Mouse (Mus musculus) testis, adult 2 months (tissue): Measurements from ENCODE around the gene Osgin1. TPM values are rescaled to one million over a fixed set of nuclear protein-coding genes. Genes with fewer than 3 reads are reported as not detected.

ENCODE experiments used
- H3K27ac ChIP-seq: fragments of 200-500 bp; 2 replicates; pipeline ENCODE4 v1.5.1; 2012; ENCODE audit warnings: low read depth, low read length; ENCODE audit not compliant: control insufficient read depth, insufficient read depth
- H3K27me3 ChIP-seq: fragments of 200-500 bp; 2 replicates; pipeline ENCODE4 v1.6.1; 2012; ENCODE audit warnings: mild to moderate bottlenecking, low read length, moderate library complexity; ENCODE audit not compliant: control insufficient read depth, insufficient read depth
- H3K36me3 ChIP-seq: fragments of 200-500 bp; 2 replicates; pipeline ENCODE4 v1.6.1; 2012; ENCODE audit warnings: mild to moderate bottlenecking, low read length; ENCODE audit not compliant: control insufficient read depth, insufficient read depth
- H3K4me1 ChIP-seq: fragments of 200-500 bp; 2 replicates; pipeline ENCODE4 v1.6.1; 2012; ENCODE audit warnings: low read length; ENCODE audit not compliant: control insufficient read depth, insufficient read depth
- H3K4me3 ChIP-seq: fragments of 200-500 bp; 2 replicates; pipeline ENCODE4 v1.5.1; 2012; ENCODE audit warnings: low read depth, mild to moderate bottlenecking, low read length, moderate library complexity, mixed read lengths; ENCODE audit not compliant: control insufficient read depth
- CTCF ChIP-seq: fragments of 200-500 bp; IDR thresholded peaks from 2 replicates; pipeline ENCODE4 v1.5.1; 2012; ENCODE audit warnings: low read depth, mild to moderate bottlenecking, inconsistent platforms, low read length, moderate library complexity; ENCODE audit not compliant: control insufficient read depth, insufficient read depth, insufficient replicate concordance
- POLR2A ChIP-seq: fragments of 200-500 bp; IDR thresholded peaks from 2 replicates; pipeline ENCODE4 v1.6.1; 2012; ENCODE audit warnings: low read depth, mild to moderate bottlenecking, inconsistent platforms, low read length, moderate library complexity; ENCODE audit not compliant: control insufficient read depth
- polyA plus RNA-seq: library from polyadenylated mRNA; depleted of rRNA; stranded (reverse); fragments of >200 nt; gene quantifications from 2 replicates; pipeline ENCODE4 v1.2.3, GENCODE M21; 2012

Gene Osgin1
- polyA plus RNA-seq, 1 experiment: 440 TPM

- no peak for TF ChIP-seq CTCF
- no peak for TF ChIP-seq POLR2A
- peaks cover 5% of the 10 kb centered on the region; the same call in 1 of the 2 replicates for H3K4me1 ChIP-seq
- H3K4me3 ChIP-seq: no peak overlapping the region
- H3K36me3 ChIP-seq: no peaks in the 10 kb centered on the region
- no peak overlapping the region for H3K27ac ChIP-seq
- no peaks in the 10 kb centered on the region for H3K27me3 ChIP-seq
Observed at GRCm38 (mm10) chr8:119430250-119430649, 3.7 kb upstream of the Osgin1 start.

DNA sequence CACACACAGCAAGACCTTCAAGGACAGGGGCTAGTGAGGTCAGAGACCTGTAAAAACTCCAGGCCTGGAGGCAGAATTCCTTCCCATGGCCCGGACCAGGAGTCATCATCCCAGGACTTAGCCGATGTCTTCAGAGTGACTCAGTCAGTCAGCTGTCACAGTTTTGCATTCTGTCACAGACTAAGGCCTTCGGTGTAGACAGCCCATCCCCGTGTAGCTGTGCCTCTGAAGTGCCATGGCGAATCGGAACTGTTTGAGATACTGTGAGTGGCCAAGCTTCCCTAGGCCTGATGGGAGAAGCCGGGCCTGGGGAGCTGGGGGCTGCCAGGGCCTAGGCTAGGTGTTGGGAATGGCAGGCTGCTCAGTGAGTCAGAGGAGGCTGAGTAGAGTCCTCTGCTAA is 3.2 kb upstream of the Osgin1 start:
- Histone ChIP-seq H3K27me3 (no peaks in the 10 kb centered on the region), H3K36me3 (no peaks in the 10 kb centered on the region), H3K4me3 (no peak overlapping the region), H3K4me1 (peaks cover 2% of the 10 kb centered on the region; the same call in 1 of the 2 replicates), H3K27ac (no peak overlapping the region)
- no peak for TF ChIP-seq POLR2A
- no peak for TF ChIP-seq CTCF

DNA sequence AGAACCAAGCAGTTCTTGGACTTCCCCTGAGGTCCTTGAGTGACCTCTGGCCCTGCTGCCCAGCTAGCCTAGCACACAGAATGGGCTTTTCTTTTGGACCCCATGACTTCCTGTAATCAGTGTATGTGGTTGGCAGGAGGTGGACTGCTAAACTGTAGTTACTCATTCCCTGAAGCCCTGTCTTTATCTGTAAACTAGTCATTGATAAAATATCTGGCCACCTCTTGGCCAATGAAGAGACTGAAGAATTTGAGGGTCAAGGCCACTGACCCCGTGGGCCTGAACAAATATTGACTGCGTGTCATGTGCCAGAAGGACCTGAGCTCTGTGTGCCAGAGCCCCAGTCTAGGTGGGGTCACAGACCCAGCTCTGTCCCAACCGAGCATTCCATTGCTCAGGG is 1.6 kb upstream of the Osgin1 start:
- Histone ChIP-seq H3K4me3 (no peak overlapping the region), H3K4me1 (peaks cover 3% of the 10 kb centered on the region; the same call in 1 of the 2 replicates), H3K27ac (no peak overlapping the region), H3K36me3 (no peaks in the 10 kb centered on the region), H3K27me3 (no peaks in the 10 kb centered on the region)
- TF ChIP-seq POLR2A (no peak), CTCF (no peak)

DNA sequence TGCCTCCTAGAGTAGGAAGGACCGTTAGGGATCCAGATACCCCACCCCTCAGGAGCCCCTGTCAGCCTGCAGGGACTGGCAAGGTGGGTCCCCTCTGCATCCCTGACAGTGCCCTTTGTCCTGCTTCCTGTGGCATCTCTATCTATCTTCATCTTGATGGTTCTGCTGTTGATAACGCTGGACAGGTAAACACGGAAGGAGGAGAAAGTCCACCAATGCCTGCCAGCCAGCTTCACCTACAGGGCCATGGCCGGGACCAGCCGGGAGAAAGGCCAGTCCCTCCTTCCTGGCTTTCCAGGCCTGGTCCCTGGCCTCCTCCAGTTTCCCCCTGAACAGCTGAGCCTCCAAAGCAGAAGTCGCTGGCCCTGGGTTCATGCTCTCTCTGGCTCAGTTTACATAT is 645 bp downstream of the Osgin1 start:
- no peaks in the 10 kb centered on the region for H3K36me3 ChIP-seq
- TF ChIP-seq POLR2A (no peak), CTCF (no peak)
- H3K4me3 ChIP-seq: no peak overlapping the region
- no peak overlapping the region for H3K27ac ChIP-seq
- H3K4me1 ChIP-seq: peaks cover 3% of the 10 kb centered on the region
- no peaks in the 10 kb centered on the region for H3K27me3 ChIP-seq

GRCm38 (mm10) chr8:119435527-119435926 is 1.6 kb downstream of the Osgin1 start:
- Histone ChIP-seq H3K27me3 (no peaks in the 10 kb centered on the region), H3K4me3 (no peak overlapping the region), H3K4me1 (peaks cover 3% of the 10 kb centered on the region), H3K36me3 (no peaks in the 10 kb centered on the region), H3K27ac (no peak overlapping the region)
- no peak for TF ChIP-seq POLR2A
- TF ChIP-seq CTCF: no peak

GRCm38 (mm10) chr8:119436331-119436730 is 2.4 kb downstream of the Osgin1 start:
- peaks cover 7% of the 10 kb centered on the region for H3K4me1 ChIP-seq
- no peaks in the 10 kb centered on the region for H3K27me3 ChIP-seq
- H3K36me3 ChIP-seq: no peaks in the 10 kb centered on the region
- TF ChIP-seq POLR2A (no peak), CTCF (no peak)
- peak overlapping the region; percentile 45 for H3K27ac ChIP-seq
- no peak overlapping the region for H3K4me3 ChIP-seq

GRCm38 (mm10) chr8:119436933-119437332 is 3.0 kb downstream of the Osgin1 start:
- peak overlapping the region; percentile 45 for H3K27ac ChIP-seq
- no peaks in the 10 kb centered on the region for H3K36me3 ChIP-seq
- no peaks in the 10 kb centered on the region for H3K27me3 ChIP-seq
- H3K4me1 ChIP-seq: peaks cover 8% of the 10 kb centered on the region
- peak; percentile 82 for TF ChIP-seq POLR2A
- TF ChIP-seq CTCF: no peak
- peak overlapping the region; percentile 66 for H3K4me3 ChIP-seq

- TF ChIP-seq POLR2A: no peak
- TF ChIP-seq CTCF: no peak
- Histone ChIP-seq H3K27ac (peak overlapping the region; percentile 44), H3K36me3 (no peaks in the 10 kb centered on the region), H3K4me3 (peak overlapping the region; percentile 66), H3K4me1 (peaks cover 8% of the 10 kb centered on the region), H3K27me3 (no peaks in the 10 kb centered on the region)
Observed at GRCm38 (mm10) chr8:119437506-119437905, 3.6 kb downstream of the Osgin1 start.

DNA sequence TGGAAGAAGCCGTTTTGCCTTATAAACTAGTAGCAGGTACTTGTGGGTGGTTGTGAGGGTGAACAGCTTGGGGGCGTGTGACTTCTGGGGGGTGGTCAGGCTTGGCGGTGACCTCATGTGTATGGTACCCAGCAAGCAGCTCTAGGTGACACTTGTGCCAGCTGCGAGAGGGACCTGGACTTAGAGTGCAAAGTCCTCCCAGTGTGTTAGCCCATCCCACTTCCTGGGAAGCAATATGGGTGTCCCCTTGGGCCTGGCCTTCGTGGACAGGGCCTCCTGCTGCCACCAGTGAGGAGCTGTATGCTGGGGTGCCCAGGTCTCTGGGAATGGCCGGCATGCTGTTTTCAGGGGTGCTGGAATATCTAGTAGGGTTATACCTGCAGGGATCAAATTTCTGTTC is 5.0 kb downstream of the Osgin1 start:
- H3K36me3 ChIP-seq: no peaks in the 10 kb centered on the region
- no peak overlapping the region for H3K27ac ChIP-seq
- H3K4me1 ChIP-seq: peaks cover 8% of the 10 kb centered on the region
- TF ChIP-seq CTCF (no peak), POLR2A (no peak)
- H3K27me3 ChIP-seq: no peaks in the 10 kb centered on the region
- H3K4me3 ChIP-seq: peak overlapping the region; percentile 5; the same call in 1 of the 2 replicates
